Mouse (Mus musculus) lung, embryonic 14.5 days (tissue): ENCODE measurements around the gene Ctbp2. TPM values are rescaled to one million over a fixed set of nuclear protein-coding genes. Genes with fewer than 3 reads are reported as not detected.

ENCODE experiments used
- ATAC-seq: fragments of 200-750 bp; cut with Nextera tagmentation; 2 replicates; pipeline ENCODE4 v1.8.0; 2017; ENCODE audit warnings: mild to moderate bottlenecking, moderate TSS enrichment, moderate library complexity; ENCODE audit not compliant: insufficient read depth
- DNase-seq: peaks from one replicate; pipeline ENCODE4 v3.0.0-alpha.2; 2015
- H3K27ac ChIP-seq: fragments of 300-500 bp; sonication (generic); 2 replicates; pipeline ENCODE4 v1.5.1; 2014; ENCODE audit warnings: low read depth, mild to moderate bottlenecking, moderate library complexity
- H3K27me3 ChIP-seq: fragments of 300-500 bp; sonication (generic); 2 replicates; pipeline ENCODE4 v1.6.1; 2014; ENCODE audit warnings: low read length, control low read depth; ENCODE audit not compliant: insufficient read depth
- H3K36me3 ChIP-seq: fragments of 300-500 bp; sonication (generic); 2 replicates; pipeline ENCODE4 v1.6.1; 2014; ENCODE audit warnings: control low read depth; ENCODE audit not compliant: insufficient read depth
- H3K4me1 ChIP-seq: fragments of 300-500 bp; sonication (generic); 2 replicates; pipeline ENCODE4 v1.6.1; 2014; ENCODE audit warnings: antibody characterized with exemption, control low read depth; ENCODE audit not compliant: insufficient read depth
- H3K4me2 ChIP-seq: fragments of 300-500 bp; sonication (generic); 2 replicates; pipeline ENCODE4 v1.6.1; 2014; ENCODE audit warnings: mild to moderate bottlenecking
- H3K4me3 ChIP-seq: fragments of 300-500 bp; sonication (generic); 2 replicates; pipeline ENCODE4 v1.5.1; 2014; ENCODE audit warnings: low read depth, low read length
- H3K9ac ChIP-seq: fragments of 300-500 bp; sonication (generic); 2 replicates; pipeline ENCODE4 v1.6.1; 2014
- H3K9me3 ChIP-seq: fragments of 300-500 bp; sonication (generic); 2 replicates; pipeline ENCODE4 v1.6.1; 2016; ENCODE audit warnings: low read depth, low read length, control low read depth
- CTCF ChIP-seq: IDR thresholded peaks from 2 replicates; pipeline ENCODE4 v1.5.1; 2016; ENCODE audit warnings: antibody characterized with exemption, low read depth
- WGBS: fragments of 180-500 bp; shearing (Covaris S2); extraction: QIAGEN DNeasy Blood & Tissue Kit; methylation state at CpG from one replicate; pipeline ENCODE4 v1.1.7; 2014; 5-methylcytosine and 5-hydroxymethylcytosine counted together
- polyA plus RNA-seq: library from polyadenylated mRNA; unstranded; fragments of >200 nt; fragmentation: Nextera tagmentation; extraction: Ambion mirVana; gene quantifications from 2 replicates; pipeline ENCODE4 v1.2.1, GENCODE M21; 2014

Ctbp2 gene
- polyA plus RNA-seq, 1 experiment from 2014 or later: 124 TPM

GRCm38 (mm10) chr7:133013923-133014322, 110.2 kb downstream of the Ctbp2 start:
- Histone ChIP-seq H3K27ac (no peak overlapping the region), H3K4me2 (no peak overlapping the region), H3K36me3 (peaks cover 26% of the 10 kb centered on the region), H3K4me3 (no peak overlapping the region), H3K9me3 (no peaks in the 10 kb centered on the region), H3K4me1 (peaks cover 19% of the 10 kb centered on the region; the same call in 1 of the 2 replicates), H3K27me3 (no peaks in the 10 kb centered on the region), H3K9ac (no peak overlapping the region)
- no peak for TF ChIP-seq CTCF
- DNase-seq (no peak), ATAC-seq (no peak)
- WGBS: 90% methylated on average over 10 of the region's 10 CpGs

GRCm38 (mm10) chr7:133012637-133013366, 111.4 kb downstream of the Ctbp2 start:
- peak; percentile 45 for DNase-seq
- 39% methylated on average over 14 of the region's 14 CpGs for WGBS
- Histone ChIP-seq H3K9ac (no peak overlapping the region), H3K4me1 (peaks cover 19% of the 10 kb centered on the region; the same call in 1 of the 2 replicates), H3K4me2 (no peak overlapping the region), H3K27me3 (no peaks in the 10 kb centered on the region), H3K4me3 (no peak overlapping the region), H3K27ac (peak overlapping the region; percentile 20; the same call in 1 of the 2 replicates), H3K9me3 (no peaks in the 10 kb centered on the region), H3K36me3 (peaks cover 26% of the 10 kb centered on the region)
- no peak for TF ChIP-seq CTCF
- no peak for ATAC-seq

- Histone ChIP-seq H3K27me3 (no peaks in the 10 kb centered on the region), H3K36me3 (peaks cover 29% of the 10 kb centered on the region), H3K9me3 (no peaks in the 10 kb centered on the region), H3K4me1 (peaks cover 19% of the 10 kb centered on the region; the same call in 1 of the 2 replicates), H3K4me2 (no peak overlapping the region), H3K4me3 (no peak overlapping the region), H3K27ac (no peak overlapping the region), H3K9ac (no peak overlapping the region)
- DNase-seq: peak; percentile 66
- no peak for TF ChIP-seq CTCF
- WGBS: 34% methylated on average over 4 of the region's 4 CpGs
- no peak for ATAC-seq
Measured at GRCm38 (mm10) chr7:133011611-133012010, 112.5 kb downstream of the Ctbp2 start.

GRCm38 (mm10) chr7:133011191-133011590, 113.0 kb downstream of the Ctbp2 start:
- peaks cover 19% of the 10 kb centered on the region; the same call in 1 of the 2 replicates for H3K4me1 ChIP-seq
- H3K36me3 ChIP-seq: peaks cover 29% of the 10 kb centered on the region
- DNase-seq (peak; percentile 70), ATAC-seq (peak; percentile 35; the same call in 1 of the 2 replicates)
- H3K4me3 ChIP-seq: no peak overlapping the region
- no peak overlapping the region for H3K9ac ChIP-seq
- H3K9me3 ChIP-seq: no peaks in the 10 kb centered on the region
- no peaks in the 10 kb centered on the region for H3K27me3 ChIP-seq
- 21% methylated on average over 5 of the region's 5 CpGs for WGBS
- no peak overlapping the region for H3K4me2 ChIP-seq
- H3K27ac ChIP-seq: peak overlapping the region; percentile 33
- TF ChIP-seq CTCF: no peak

GRCm38 (mm10) chr7:133010477-133010876, 113.7 kb downstream of the Ctbp2 start:
- DNase-seq (no peak), ATAC-seq (no peak)
- Histone ChIP-seq H3K9me3 (no peaks in the 10 kb centered on the region), H3K4me1 (peaks cover 19% of the 10 kb centered on the region; the same call in 1 of the 2 replicates), H3K9ac (no peak overlapping the region), H3K27me3 (no peaks in the 10 kb centered on the region), H3K4me2 (no peak overlapping the region), H3K27ac (peak overlapping the region; percentile 33; the same call in 1 of the 2 replicates), H3K4me3 (no peak overlapping the region), H3K36me3 (peaks cover 34% of the 10 kb centered on the region)
- TF ChIP-seq CTCF: no peak
- 73% methylated on average over 3 of the region's 3 CpGs for WGBS

- peaks cover 16% of the 10 kb centered on the region; the same call in 1 of the 2 replicates for H3K4me1 ChIP-seq
- H3K36me3 ChIP-seq: peaks cover 40% of the 10 kb centered on the region
- 77% methylated on average over 8 of the region's 8 CpGs for WGBS
- ATAC-seq: no peak
- no peak overlapping the region for H3K4me3 ChIP-seq
- no peak overlapping the region for H3K9ac ChIP-seq
- H3K27me3 ChIP-seq: no peaks in the 10 kb centered on the region
- H3K9me3 ChIP-seq: no peaks in the 10 kb centered on the region
- no peak for TF ChIP-seq CTCF
- H3K27ac ChIP-seq: no peak overlapping the region
- DNase-seq: no peak
- H3K4me2 ChIP-seq: no peak overlapping the region
Measured at GRCm38 (mm10) chr7:133009676-133010075, 114.5 kb downstream of the Ctbp2 start.

- Histone ChIP-seq H3K9ac (no peak overlapping the region), H3K9me3 (no peaks in the 10 kb centered on the region), H3K4me2 (no peak overlapping the region), H3K36me3 (peaks cover 30% of the 10 kb centered on the region; the same call in 1 of the 2 replicates), H3K4me3 (no peak overlapping the region), H3K4me1 (peaks cover 16% of the 10 kb centered on the region; the same call in 1 of the 2 replicates), H3K27me3 (no peaks in the 10 kb centered on the region), H3K27ac (no peak overlapping the region)
- no peak for TF ChIP-seq CTCF
- ATAC-seq (no peak), DNase-seq (no peak)
- WGBS: 89% methylated on average over 4 of the region's 4 CpGs
Measured at GRCm38 (mm10) chr7:133008663-133009062, 115.5 kb downstream of the Ctbp2 start.
